Mouse (Mus musculus) stomach, postnatal 0 days (tissue): Measurements from ENCODE around the gene Nrcam.

ENCODE experiments used
- CTCF ChIP-seq: IDR thresholded peaks from 2 replicates; pipeline ENCODE4 v1.5.1; 2016; ENCODE audit warnings: antibody characterized with exemption, low read depth, mild to moderate bottlenecking, moderate library complexity
- EP300 ChIP-seq: optimal IDR thresholded peaks from 2 replicates; pipeline ENCODE3; 2016; ENCODE audit warnings: antibody characterized with exemption

- TF ChIP-seq CTCF (no peak), EP300 (no peak)
Measured at GRCm38 (mm10) chr12:44281534-44281933, 47.2 kb upstream of the Nrcam start.
